Mouse (Mus musculus) midbrain, embryonic 16.5 days (tissue): ENCODE results near the gene Ugt3a1. TPM values are rescaled to one million over a fixed set of nuclear protein-coding genes. Genes with fewer than 3 reads are reported as not detected.
"Not testable (repeated sequence)": the region's sequence is repeated elsewhere in the genome, so short reads cannot be mapped to it uniquely, and the experiment has no call there.

Experiments
- ATAC-seq: fragments of 200-750 bp; cut with Nextera tagmentation; 2 replicates; pipeline ENCODE4 v1.8.0; 2017; ENCODE audit warnings: moderate TSS enrichment
- H3K27ac ChIP-seq: fragments of 300-500 bp; sonication (generic); 2 replicates; pipeline ENCODE4 v1.5.1; 2014; ENCODE audit warnings: mild to moderate bottlenecking, low read length, mixed read lengths
- H3K27me3 ChIP-seq: fragments of 300-500 bp; sonication (generic); 2 replicates; pipeline ENCODE4 v1.6.1; 2014; ENCODE audit warnings: low read depth, low read length, mixed read lengths; ENCODE audit not compliant: control insufficient read depth, insufficient read depth
- H3K36me3 ChIP-seq: fragments of 300-500 bp; sonication (generic); 2 replicates; pipeline ENCODE4 v1.6.1; 2014; ENCODE audit warnings: mild to moderate bottlenecking, low read length, moderate library complexity, mixed read lengths; ENCODE audit not compliant: control insufficient read depth, insufficient read depth
- H3K4me1 ChIP-seq: fragments of 300-500 bp; sonication (generic); 2 replicates; pipeline ENCODE4 v1.6.1; 2014; ENCODE audit warnings: mild to moderate bottlenecking, low read length, mixed read lengths; ENCODE audit not compliant: control insufficient read depth, insufficient read depth
- H3K4me2 ChIP-seq: fragments of 300-500 bp; sonication (generic); 2 replicates; pipeline ENCODE4 v1.6.1; 2014; ENCODE audit warnings: mild to moderate bottlenecking, low read length, mixed read lengths
- H3K4me3 ChIP-seq: fragments of 300-500 bp; sonication (generic); 2 replicates; pipeline ENCODE4 v1.5.1; 2014; ENCODE audit warnings: low read depth, mild to moderate bottlenecking, low read length, moderate library complexity, mixed read lengths
- H3K9ac ChIP-seq: fragments of 300-500 bp; sonication (generic); 2 replicates; pipeline ENCODE4 v1.6.1; 2014; ENCODE audit warnings: low read depth, low read length, mixed read lengths
- H3K9me3 ChIP-seq: fragments of 300-500 bp; sonication (generic); replicated peaks from 2 replicates; pipeline ENCODE4 v1.6.1; 2014; ENCODE audit warnings: mild to moderate bottlenecking, low read length, mixed read lengths; ENCODE audit not compliant: control insufficient read depth, poor library complexity, severe bottlenecking
- WGBS: fragments of 180-500 bp; shearing (Covaris S2); extraction: QIAGEN DNeasy Blood & Tissue Kit; methylation state at CpG from one replicate; pipeline ENCODE4 v1.1.7; 2014; 5-methylcytosine and 5-hydroxymethylcytosine counted together
- polyA plus RNA-seq: library from polyadenylated mRNA; unstranded; fragments of >200 nt; fragmentation: Nextera tagmentation; extraction: Ambion mirVana; gene quantifications from 2 replicates; pipeline ENCODE4 v1.2.1, GENCODE M21; 2015

Gene Ugt3a1
- polyA plus RNA-seq: not detected in 2 replicates

- Histone ChIP-seq H3K27ac (no peak within 1 kb of the TSS), H3K4me1 (no peaks in the 10 kb centered on the region), H3K27me3 (no peaks in the 10 kb centered on the region), H3K9ac (no peak within 1 kb of the TSS), H3K36me3 (no peaks in the 10 kb centered on the region), H3K9me3 (no peaks in the 10 kb centered on the region), H3K4me2 (no peak within 1 kb of the TSS), H3K4me3 (no peak within 1 kb of the TSS)
- 94% methylated on average over 6 of the region's 6 CpGs for WGBS
- no peak for ATAC-seq
Observed at GRCm38 (mm10) chr15:9276838-9277295, at the start of gene Ugt3a1. TSS of gene Ugt3a1 (plus strand) at chr15:9276888.

- H3K27ac ChIP-seq, H3K4me1 ChIP-seq, H3K27me3 ChIP-seq, H3K9me3 ChIP-seq, H3K4me3 ChIP-seq, H3K36me3 ChIP-seq, H3K4me2 ChIP-seq, H3K9ac ChIP-seq: not testable (repeated sequence)
- 0 out of 2 replicates have a peak, but pooled peaks have one; percentile 68 for ATAC-seq
- 74% methylated on average over 4 of the region's 4 CpGs for WGBS
Observed at GRCm38 (mm10) chr15:9230917-9231316, 45.8 kb upstream of the Ugt3a1 start.

- H3K36me3 ChIP-seq: no peaks in the 10 kb centered on the region
- H3K9me3 ChIP-seq: no peaks in the 10 kb centered on the region
- H3K9ac ChIP-seq: no peak overlapping the region
- no peak for ATAC-seq
- H3K27me3 ChIP-seq: no peaks in the 10 kb centered on the region
- no peaks in the 10 kb centered on the region for H3K4me1 ChIP-seq
- no peak overlapping the region for H3K27ac ChIP-seq
- H3K4me2 ChIP-seq: no peak overlapping the region
- H3K4me3 ChIP-seq: no peak overlapping the region
Observed at GRCm38 (mm10) chr15:9246345-9246744, 30.3 kb upstream of the Ugt3a1 start.

- no peak overlapping the region for H3K4me2 ChIP-seq
- H3K27ac ChIP-seq: no peak overlapping the region
- 97% methylated on average over 3 of the region's 3 CpGs for WGBS
- H3K9me3 ChIP-seq: no peaks in the 10 kb centered on the region
- no peak overlapping the region for H3K4me3 ChIP-seq
- H3K27me3 ChIP-seq: no peaks in the 10 kb centered on the region
- ATAC-seq: no peak
- H3K36me3 ChIP-seq: no peaks in the 10 kb centered on the region
- H3K4me1 ChIP-seq: no peaks in the 10 kb centered on the region
- no peak overlapping the region for H3K9ac ChIP-seq
Observed at GRCm38 (mm10) chr15:9252891-9253290, 23.8 kb upstream of the Ugt3a1 start.

GRCm38 (mm10) chr15:9260621-9261020 is 16.1 kb upstream of the Ugt3a1 start:
- no peak overlapping the region for H3K4me3 ChIP-seq
- no peak overlapping the region for H3K27ac ChIP-seq
- H3K36me3 ChIP-seq: no peaks in the 10 kb centered on the region
- H3K4me2 ChIP-seq: no peak overlapping the region
- ATAC-seq: no peak
- H3K4me1 ChIP-seq: no peaks in the 10 kb centered on the region
- H3K9me3 ChIP-seq: no peaks in the 10 kb centered on the region
- WGBS: 76% methylated on average over 3 of the region's 3 CpGs
- no peak overlapping the region for H3K9ac ChIP-seq
- no peaks in the 10 kb centered on the region for H3K27me3 ChIP-seq

GRCm38 (mm10) chr15:9271876-9272275 is 4.8 kb upstream of the Ugt3a1 start:
- H3K4me1 ChIP-seq: no peaks in the 10 kb centered on the region
- H3K9me3 ChIP-seq: no peaks in the 10 kb centered on the region
- no peak overlapping the region for H3K4me2 ChIP-seq
- no peak overlapping the region for H3K27ac ChIP-seq
- WGBS: 75% methylated on average over 7 of the region's 7 CpGs
- no peak overlapping the region for H3K9ac ChIP-seq
- no peaks in the 10 kb centered on the region for H3K36me3 ChIP-seq
- H3K4me3 ChIP-seq: no peak overlapping the region
- no peaks in the 10 kb centered on the region for H3K27me3 ChIP-seq
- no peak for ATAC-seq

GRCm38 (mm10) chr15:9279026-9279425 is 2.3 kb downstream of the Ugt3a1 start:
- no peak for ATAC-seq
- H3K4me2 ChIP-seq: no peak overlapping the region
- 94% methylated on average over 3 of the region's 3 CpGs for WGBS
- no peak overlapping the region for H3K9ac ChIP-seq
- no peaks in the 10 kb centered on the region for H3K4me1 ChIP-seq
- H3K9me3 ChIP-seq: no peaks in the 10 kb centered on the region
- H3K27ac ChIP-seq: no peak overlapping the region
- H3K36me3 ChIP-seq: no peaks in the 10 kb centered on the region
- no peak overlapping the region for H3K4me3 ChIP-seq
- H3K27me3 ChIP-seq: no peaks in the 10 kb centered on the region

- Histone ChIP-seq H3K4me3 (no peak overlapping the region), H3K36me3 (no peaks in the 10 kb centered on the region), H3K9ac (no peak overlapping the region), H3K9me3 (no peaks in the 10 kb centered on the region), H3K4me1 (no peaks in the 10 kb centered on the region), H3K27me3 (no peaks in the 10 kb centered on the region), H3K27ac (no peak overlapping the region), H3K4me2 (no peak overlapping the region)
- ATAC-seq: no peak
- WGBS: 88% methylated on average over 3 of the region's 3 CpGs
Observed at GRCm38 (mm10) chr15:9279596-9279995, 2.9 kb downstream of the Ugt3a1 start.

- Histone ChIP-seq H3K27ac (no peak overlapping the region), H3K36me3 (no peaks in the 10 kb centered on the region), H3K27me3 (no peaks in the 10 kb centered on the region), H3K9me3 (no peaks in the 10 kb centered on the region), H3K4me1 (no peaks in the 10 kb centered on the region), H3K4me2 (no peak overlapping the region), H3K4me3 (no peak overlapping the region), H3K9ac (no peak overlapping the region)
- 93% methylated on average over 2 of the region's 2 CpGs for WGBS
- no peak for ATAC-seq
Observed at GRCm38 (mm10) chr15:9283165-9283564, 6.5 kb downstream of the Ugt3a1 start.
